In genomic region chr12:72759956-72760355, GRCm38 (mm10) we compare ENCODE assay signal across 8 mouse cellular contexts. TPM values are rescaled to one million over a fixed set of nuclear protein-coding genes. Genes with fewer than 3 reads are reported as not detected.
DNase-seq lines count a peak whose midpoint lies in the region; ATAC-seq and TF ChIP-seq lines count a peak whose summit lies in the region.

No protein-coding gene starts in this region.

- H3K4me2 ChIP-seq in heart, embryonic 13.5 days: peak overlapping the region; percentile 82
- H3K4me2 ChIP-seq in hindbrain, embryonic 12.5 days (replicated peaks): peak overlapping the region; percentile 67
- H3K4me2 ChIP-seq in midbrain, embryonic 11.5 days: peak overlapping the region; percentile 71

- H3K4me1 ChIP-seq in heart, embryonic 13.5 days: peaks cover 48% of the 10 kb centered on the region
- peaks cover 8 to 13% of the 10 kb centered on the region in 2 experiments; a peak in 3 of 4 replicates for H3K4me1 ChIP-seq in ES-E14 (ENCODE audit: control insufficient read depth in 2 of 2, insufficient read depth in 2 of 2, low read length in 2 of 2, poor library complexity in 1 of 2)
- H3K4me1 ChIP-seq in hindbrain, embryonic 12.5 days: peaks cover 25% of the 10 kb centered on the region
- peaks cover 23% of the 10 kb centered on the region for H3K4me1 ChIP-seq in midbrain, embryonic 11.5 days (ENCODE audit: control insufficient read depth, insufficient read depth, low read length)

- H3K27me3 ChIP-seq in heart, embryonic 13.5 days (replicated peaks): no peaks in the 10 kb centered on the region
- no peaks in the 10 kb centered on the region for H3K27me3 ChIP-seq in hindbrain, embryonic 12.5 days
- H3K27me3 ChIP-seq in midbrain, embryonic 11.5 days (ENCODE audit: control insufficient read depth, insufficient read depth, low read length): no peaks in the 10 kb centered on the region

- H3K9ac ChIP-seq in heart, embryonic 13.5 days: peak overlapping the region; percentile 94
- H3K9ac ChIP-seq in ES-E14 (ENCODE audit: insufficient read depth, low read depth, low read length, poor library complexity, severe bottlenecking): no peak overlapping the region
- H3K9ac ChIP-seq in hindbrain, embryonic 12.5 days: no peak overlapping the region
- H3K9ac ChIP-seq in midbrain, embryonic 11.5 days (ENCODE audit: low read length): peak overlapping the region; percentile 98

- no peaks in the 10 kb centered on the region for H3K9me3 ChIP-seq in heart, embryonic 13.5 days
- H3K9me3 ChIP-seq in ES-E14 (ENCODE audit: control insufficient read depth, insufficient read depth, low read depth, low read length): no peaks in the 10 kb centered on the region
- H3K9me3 ChIP-seq in hindbrain, embryonic 12.5 days (replicated peaks): no peaks in the 10 kb centered on the region
- H3K9me3 ChIP-seq in midbrain, embryonic 11.5 days (ENCODE audit: control insufficient read depth, low read length): no peaks in the 10 kb centered on the region

- no peak for ATAC-seq in heart, embryonic 13.5 days (ENCODE audit: extremely low read depth, insufficient number of reproducible peaks, low FRiP score, low TSS enrichment)
- no peak for ATAC-seq in hindbrain, embryonic 12.5 days (ENCODE audit: low FRiP score)
- ATAC-seq in midbrain, embryonic 11.5 days (ENCODE audit: low FRiP score): no peak
- no peak for ATAC-seq in cerebellum, adult (ENCODE audit: insufficient number of reproducible peaks, low FRiP score, low TSS enrichment)

- WGBS in heart, embryonic 13.5 days: 16% methylated on average over 7 of the region's 7 CpGs
- WGBS in hindbrain, embryonic 12.5 days: 14% methylated on average over 7 of the region's 7 CpGs
- 14% methylated on average over 7 of the region's 7 CpGs for WGBS in midbrain, embryonic 11.5 days

- H3K36me3 ChIP-seq in heart, embryonic 13.5 days: no peaks in the 10 kb centered on the region
- no peaks in the 10 kb centered on the region for H3K36me3 ChIP-seq in ES-E14 (ENCODE audit: control insufficient read depth, insufficient read depth, low read length, poor library complexity, severe bottlenecking)
- H3K36me3 ChIP-seq in hindbrain, embryonic 12.5 days: no peaks in the 10 kb centered on the region
- H3K36me3 ChIP-seq in midbrain, embryonic 11.5 days (ENCODE audit: control insufficient read depth, insufficient read depth, low read length): no peaks in the 10 kb centered on the region

- H3K4me3 ChIP-seq in heart, embryonic 13.5 days: peak overlapping the region; percentile 92
- peak overlapping the region; percentile 71 to 91 for H3K4me3 ChIP-seq in ES-E14 (ENCODE audit: insufficient read depth in 1 of 2, low read depth in 1 of 2, low read length in 2 of 2, poor library complexity in 1 of 2, severe bottlenecking in 1 of 2)
- peak overlapping the region; percentile 97 for H3K4me3 ChIP-seq in hindbrain, embryonic 12.5 days
- H3K4me3 ChIP-seq in midbrain, embryonic 11.5 days (ENCODE audit: low read depth, low read length): peak overlapping the region; percentile 75

- peak overlapping the region; percentile 99 for H3K27ac ChIP-seq in heart, embryonic 13.5 days (replicated peaks)
- H3K27ac ChIP-seq in ES-E14 (ENCODE audit: insufficient read depth, low read depth, low read length, poor library complexity, severe bottlenecking): no peak overlapping the region; the same call in 1 of the 2 replicates
- peak overlapping the region; percentile 98 for H3K27ac ChIP-seq in hindbrain, embryonic 12.5 days
- H3K27ac ChIP-seq in midbrain, embryonic 11.5 days (ENCODE audit: low read depth, low read length): no peak overlapping the region

- in situ Hi-C loops in ES-E14 (cut with MboI; ENCODE audit: low sequenced_read_pairs in 2 of 2, unreplicated experiment in 2 of 2): no loop called here

- no peak for DNase-seq in heart, postnatal 4 days
- no peak for DNase-seq in ES-E14 (ENCODE audit: low read depth, low spot score)
- DNase-seq in midbrain, embryonic 11.5 days (ENCODE audit: low spot score, missing footprints): peak; percentile 88
- DNase-seq in layer of hippocampus, adult 18-20 months (ENCODE audit: low spot score in 2 of 2): no peak
- DNase-seq in ovary, postnatal 36 days (ENCODE audit: low spot score): no peak

TF ChIP-seq in ES-E14, 5 proteins besides CTCF, POLR2A, EP300 and RAD21:
- no peak for TF ChIP-seq ZC3H11A (IDR thresholded peaks at IDR 0.05; ENCODE audit: borderline replicate concordance, low read depth, low read length)
- no peak for TF ChIP-seq ZNF384 (IDR thresholded peaks at IDR 0.05; ENCODE audit: low read depth, low read length)
- no peak for TF ChIP-seq CHD2 (IDR thresholded peaks at IDR 0.05; ENCODE audit: low read depth, low read length)
- TF ChIP-seq MAFK (IDR thresholded peaks at IDR 0.05; ENCODE audit: insufficient read depth, low read depth, low read length): no peak
- TF ChIP-seq HCFC1 (IDR thresholded peaks at IDR 0.05; ENCODE audit: borderline replicate concordance, insufficient read depth, low read length): no peak

RNA-seq across cellular contexts. Expression of gene Ppm1a, which starts 2.7 kb away (rescaled TPM):
- 35.9 and 43.5 TPM in 2 replicates for polyA plus RNA-seq in heart, embryonic 13.5 days (2015; fragmentation: Nextera tagmentation; extraction: Ambion mirVana)
- 100 to 1,000 TPM; 212 to 232 TPM for total RNA-seq in heart, postnatal 4 days (2021)
- 117 and 121 TPM in 2 replicates for total RNA-seq in ES-E14 (2012; rRNA removed)
- polyA plus RNA-seq in hindbrain, embryonic 12.5 days (2016; fragmentation: Nextera tagmentation; extraction: Ambion mirVana): 88.2 and 88.5 TPM in 2 replicates
- polyA plus RNA-seq in midbrain, embryonic 11.5 days (2014; fragmentation: Nextera tagmentation; extraction: Ambion mirVana): 70.6 and 77.5 TPM in 2 replicates
- 100 to 1,000 TPM; 253 to 266 TPM for total RNA-seq in layer of hippocampus, adult 18-20 months (2021)

Comparison
In these comparisons a context has a peak if more than half of its experiments do, and no peak if none do; other contexts are left out.
1. H3K27ac ChIP-seq: peak in heart, embryonic 13.5 days (single experiment) and hindbrain, embryonic 12.5 days (single experiment); none in ES-E14 (single experiment) and midbrain, embryonic 11.5 days (single experiment).
2. H3K9ac ChIP-seq: peak in heart, embryonic 13.5 days (single experiment) and midbrain, embryonic 11.5 days (single experiment); none in ES-E14 (single experiment) and hindbrain, embryonic 12.5 days (single experiment).
3. Peak in every context shown above with its lines, with median percentiles within 50 percentile points of each other: H3K4me2 ChIP-seq and H3K4me3 ChIP-seq.